Mouse (Mus musculus) gastrocnemius, postnatal 14 days (tissue): ENCODE data around the gene Ankdd1a. TPM values are rescaled to one million over a fixed set of nuclear protein-coding genes. Genes with fewer than 3 reads are reported as not detected.

ENCODE experiments used
- total RNA-seq, 2 experiments: library from RNA; stranded (reverse); gene quantifications; 2 replicates each; pipeline ENCODE4 v1.2.3; 2021

Ankdd1a gene
- total RNA-seq, 2 experiments from 2014 or later = not detected

Other genes with a start within 250 kb of the Ankdd1a start
- 10 to 100 TPM; 56.9 to 75.9 TPM for gene Clpx, start 225.9 kb downstream of the Ankdd1a start, total RNA-seq
- 10 to 100 TPM in 1 of 2 experiments, 1 to 10 TPM in 1; 9.1 to 13.2 TPM for gene Pdcd7, start 174.1 kb downstream of the Ankdd1a start, total RNA-seq
- under 1 TPM; 0.14 to 0.38 TPM for gene Ubap1l, start 159.2 kb downstream of the Ankdd1a start, total RNA-seq
- 10 to 100 TPM in 1 of 2 experiments, 1 to 10 TPM in 1; 5.5 to 10.2 TPM for gene Kbtbd13, start 128.5 kb downstream of the Ankdd1a start, total RNA-seq
- gene Rasl12, start 121.7 kb downstream of the Ankdd1a start, total RNA-seq = 1 to 10 TPM; 6.7 to 7.7 TPM
- not detected for gene Slc51b, start 97.2 kb downstream of the Ankdd1a start, total RNA-seq
- gene Mtfmt, start 84.4 kb downstream of the Ankdd1a start, total RNA-seq = 1 to 10 TPM; 4.7 to 5.9 TPM
- gene Spg21, start 59.2 kb downstream of the Ankdd1a start, total RNA-seq = 10 to 100 TPM; 23.8 to 29.2 TPM
- gene Plekho2, start 59.8 kb upstream of the Ankdd1a start, total RNA-seq = 10 to 100 TPM in 1 of 2 experiments, 1 to 10 TPM in 1; 8.3 to 10.7 TPM
- under 1 TPM; 0.44 to 0.57 TPM for gene Pif1, start 67.0 kb upstream of the Ankdd1a start, total RNA-seq
- 1 to 10 TPM; 2.2 to 2.6 TPM for gene Rbpms2, start 109.5 kb upstream of the Ankdd1a start, total RNA-seq
- gene Oaz2, start 147.8 kb upstream of the Ankdd1a start, total RNA-seq = 100 to 1,000 TPM; 258 to 262 TPM